Mouse (Mus musculus) small intestine, adult 2 months (tissue): ENCODE results near the gene Wwp2.

Source experiments
- CTCF ChIP-seq: fragments of 200-500 bp; IDR thresholded peaks from 2 replicates; pipeline ENCODE4 v1.5.1; 2012; ENCODE audit warnings: low read depth, mild to moderate bottlenecking, control low read depth, inconsistent platforms, low read length, moderate library complexity, mixed read lengths; ENCODE audit not compliant: insufficient replicate concordance, insufficient read length; ENCODE audit errors: extremely low read depth
- POLR2A ChIP-seq: fragments of 200-500 bp; IDR thresholded peaks from 2 replicates; pipeline ENCODE4 v1.6.1; 2012; ENCODE audit warnings: low read depth, mild to moderate bottlenecking, control low read depth, inconsistent platforms, low read length, moderate library complexity

- TF ChIP-seq POLR2A (no peak), CTCF (no peak)
These were observed 134.9 kb downstream of the Wwp2 start for GRCm38 (mm10) chr8:107571046-107571445.
